Mouse (Mus musculus): ENCODE results near the gene Scd3. TPM values are rescaled to one million over a fixed set of nuclear protein-coding genes. Genes with fewer than 3 reads are reported as not detected.

The Scd3 gene
- total RNA-seq (2021) = not detected
- long read RNA-seq, experiment 1, partial matches to known transcripts = 1 of 4 reads
- long read RNA-seq, experiment 1, other reads (novel, unspliced or antisense) = 0 of 4 reads
- long read RNA-seq, experiment 2 = 0 reads

- no peak for DNase-seq (ENCODE audit: low spot score in 2 of 2)
These were observed at the start of gene Scd3 for GRCm38 (mm10) chr19:44203015-44203564. Gene Scd3, plus strand, starts transcription at chr19:44203269.

DNA sequence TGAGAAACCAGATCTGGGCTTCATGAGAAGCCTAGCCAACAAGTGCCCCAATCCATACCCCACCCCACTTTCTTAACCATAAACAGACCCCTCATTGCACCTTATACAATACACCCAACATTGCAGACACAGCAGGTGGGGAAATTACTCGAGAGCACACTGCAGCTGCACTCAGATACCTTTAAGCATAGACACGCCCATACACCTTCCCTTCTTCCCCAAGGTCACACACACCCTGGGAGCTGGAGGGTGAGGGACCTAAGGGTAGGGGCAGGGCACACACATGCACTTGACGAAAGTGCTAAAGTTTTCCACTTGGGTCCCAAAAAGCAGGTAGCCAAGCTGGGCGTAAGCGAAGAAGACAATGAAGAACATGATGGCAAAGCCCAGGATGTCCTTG lies 49.3 kb upstream of the Scd3 start:
- no peak for DNase-seq (ENCODE audit: low spot score in 2 of 2)

GRCm38 (mm10) chr19:44157005-44157404 lies 46.1 kb upstream of the Scd3 start:
- no peak for DNase-seq (ENCODE audit: low spot score in 2 of 2)

GRCm38 (mm10) chr19:44159386-44159785 lies 43.7 kb upstream of the Scd3 start:
- no peak for DNase-seq (ENCODE audit: low spot score in 2 of 2)

GRCm38 (mm10) chr19:44161515-44161914 lies 41.6 kb upstream of the Scd3 start:
- no peak for DNase-seq (ENCODE audit: low spot score in 2 of 2)

DNA sequence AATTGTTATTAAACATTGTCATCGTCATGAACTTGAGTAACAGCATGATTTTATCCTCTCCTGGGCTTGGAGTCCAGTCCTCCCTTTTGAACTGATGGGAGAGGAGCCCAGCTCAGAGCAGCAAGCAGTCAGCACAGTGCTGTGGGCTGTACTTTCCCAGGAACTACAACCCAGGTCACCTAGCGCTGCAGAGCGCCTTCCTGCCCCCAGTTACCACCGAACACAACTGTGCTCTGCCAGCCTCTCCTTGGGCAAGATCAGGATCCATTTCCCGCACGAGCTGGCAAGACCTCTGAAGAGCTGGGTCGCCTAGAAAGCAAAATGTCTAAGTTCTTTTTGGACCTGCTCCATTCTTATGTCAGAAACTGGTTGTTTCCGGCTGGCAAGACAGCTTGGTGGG lies 28.2 kb upstream of the Scd3 start:
- DNase-seq (ENCODE audit: low spot score in 2 of 2) = no peak

DNA sequence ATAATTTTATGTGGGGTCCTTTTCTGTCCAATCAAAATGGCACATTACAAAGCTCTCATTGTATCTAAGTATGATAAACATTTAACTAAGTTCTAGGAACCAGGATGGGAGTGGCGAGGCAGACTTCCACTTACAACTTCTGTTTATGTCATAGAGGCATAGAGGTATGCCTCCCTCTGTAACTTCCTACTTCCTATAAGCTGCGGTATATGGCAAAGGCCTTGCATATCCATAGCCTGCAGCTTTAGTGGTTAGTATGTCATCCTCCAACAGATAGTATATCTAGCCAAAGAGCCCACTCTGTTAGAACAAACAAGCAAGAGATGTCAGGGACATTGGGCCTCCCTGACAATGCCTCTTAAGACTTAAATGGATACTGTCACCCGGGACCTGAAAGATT lies 26.3 kb upstream of the Scd3 start:
- no peak for DNase-seq (ENCODE audit: low spot score in 2 of 2)

DNA sequence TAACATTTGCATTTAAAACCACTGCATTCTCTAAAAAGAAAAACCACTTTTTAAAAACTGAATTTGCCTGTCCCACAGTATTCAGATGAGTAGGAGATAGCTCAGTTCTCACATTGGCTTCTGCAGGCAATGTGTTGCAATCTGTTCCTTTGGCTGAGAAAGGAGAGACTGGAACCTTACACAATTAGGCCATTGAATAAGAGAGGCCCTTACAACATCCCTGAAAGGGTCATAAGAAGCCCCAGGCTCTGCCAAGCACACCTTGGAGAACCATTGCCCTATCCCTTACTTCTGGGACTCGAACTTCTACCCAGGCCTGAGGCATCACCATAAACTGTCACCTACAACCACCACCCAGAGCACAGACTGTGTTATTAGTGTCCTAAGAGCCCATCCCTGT lies 22.6 kb upstream of the Scd3 start:
- DNase-seq (ENCODE audit: low spot score in 2 of 2) = no peak

DNA sequence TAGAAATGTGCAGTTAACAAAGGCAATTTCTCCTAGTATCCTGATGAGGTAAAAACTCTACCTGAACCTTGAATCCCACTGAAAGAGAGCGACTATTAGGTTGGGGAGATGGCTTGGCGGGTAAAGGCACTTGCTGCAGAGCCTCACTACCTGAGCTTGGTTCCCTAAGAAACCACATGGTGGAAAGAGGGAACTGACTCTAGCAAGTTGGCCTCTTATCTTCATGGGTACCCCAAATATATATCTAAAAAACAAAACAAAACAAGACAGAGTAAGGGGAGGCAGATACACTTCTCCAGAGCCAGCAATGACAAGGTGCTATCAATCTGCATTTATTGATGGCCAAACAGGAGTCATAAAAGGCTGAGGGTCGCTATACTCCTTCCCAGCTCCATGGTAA lies 19.1 kb upstream of the Scd3 start:
- DNase-seq (ENCODE audit: low spot score in 2 of 2) = no peak

DNA sequence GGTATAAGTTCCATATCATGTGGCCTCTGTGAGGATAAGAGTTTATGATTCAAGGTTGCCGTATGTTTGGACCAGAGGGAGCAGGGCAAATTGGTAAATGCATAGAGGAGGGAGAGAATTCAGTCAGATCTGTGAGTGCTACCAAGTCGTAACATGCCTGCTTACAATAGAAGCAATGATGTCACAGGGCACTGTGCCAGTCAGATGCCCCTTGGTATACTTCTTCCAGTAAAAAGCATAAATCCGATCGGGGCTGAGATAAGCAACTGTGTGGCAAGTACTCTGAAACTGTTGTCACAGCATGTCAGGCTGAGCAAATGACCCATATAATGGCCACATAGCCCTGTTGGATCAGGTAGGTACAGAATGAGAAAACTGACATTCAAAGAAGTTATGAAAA lies 14.0 kb upstream of the Scd3 start:
- no peak for DNase-seq (ENCODE audit: low spot score in 2 of 2)

DNA sequence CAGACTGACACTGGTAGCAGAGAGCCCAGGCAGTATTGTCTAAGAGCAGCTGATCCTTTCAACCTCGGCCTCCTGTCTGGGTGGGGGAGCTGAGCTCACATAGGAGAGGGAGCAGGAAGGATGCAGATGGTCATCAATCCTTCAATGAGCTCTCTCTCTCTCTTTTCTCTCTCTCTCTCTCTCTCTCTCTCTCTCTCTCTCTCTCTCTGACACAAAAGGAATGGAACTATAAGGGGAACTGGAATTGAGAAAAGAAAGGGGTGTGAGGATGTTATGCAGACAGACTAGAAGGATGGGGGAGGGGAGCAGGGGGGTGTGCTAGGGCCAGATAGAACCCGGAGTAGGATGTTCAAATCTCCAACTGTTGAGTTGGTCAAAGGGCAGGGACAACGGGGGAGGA lies 10.7 kb upstream of the Scd3 start, which contains the start of gene Pkd2l1:
Pkd2l1 (minus strand) TSS at position 101 of the 400 bp plus-strand sequence.
- DNase-seq (ENCODE audit: low spot score in 2 of 2) = no peak

- DNase-seq (ENCODE audit: low spot score in 2 of 2) = no peak
These were observed 9.2 kb upstream of the Scd3 start for GRCm38 (mm10) chr19:44193906-44194305.

GRCm38 (mm10) chr19:44195138-44195537 lies 7.9 kb upstream of the Scd3 start:
- DNase-seq (ENCODE audit: low spot score in 2 of 2) = peak; percentile 50 to 74

DNA sequence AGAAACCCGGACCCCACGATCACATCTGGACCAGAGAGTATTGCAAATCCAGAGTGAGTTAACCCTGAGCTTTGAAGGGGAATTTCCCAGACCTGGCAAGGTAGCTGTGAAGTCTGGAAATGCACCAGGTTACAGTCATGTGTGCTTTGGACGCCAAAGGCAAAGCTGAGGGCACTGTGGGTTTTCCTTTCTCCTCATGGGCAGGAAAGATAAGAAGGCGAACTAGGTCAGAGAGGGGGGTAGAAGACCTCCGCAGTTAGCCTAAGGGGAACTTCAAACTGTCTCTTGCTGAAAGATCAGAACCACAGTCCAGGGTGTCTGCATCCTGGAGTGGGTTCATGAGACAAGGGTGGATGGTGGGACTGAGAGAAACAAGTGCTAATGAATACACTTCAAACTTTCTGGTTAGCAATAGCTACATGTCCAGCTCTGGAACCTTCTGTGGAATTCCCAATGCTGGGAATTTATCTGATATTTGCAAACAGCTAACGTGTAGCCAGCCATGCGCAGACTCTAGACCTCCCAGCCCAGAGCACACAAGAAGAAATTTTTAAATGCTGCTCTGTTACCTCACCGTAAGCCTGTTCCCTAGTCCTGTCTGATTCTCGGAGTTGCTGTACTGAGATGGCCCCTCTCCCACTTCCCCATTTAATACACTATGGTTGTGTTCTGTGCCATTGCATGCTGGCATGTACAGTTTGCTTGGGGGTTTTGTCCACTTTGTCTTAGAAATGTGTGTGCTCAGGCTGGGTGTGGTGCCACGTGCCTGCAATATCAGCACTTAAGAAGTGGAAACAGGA lies 5.8 kb upstream of the Scd3 start:
- no peak for DNase-seq (ENCODE audit: low spot score in 2 of 2)

DNA sequence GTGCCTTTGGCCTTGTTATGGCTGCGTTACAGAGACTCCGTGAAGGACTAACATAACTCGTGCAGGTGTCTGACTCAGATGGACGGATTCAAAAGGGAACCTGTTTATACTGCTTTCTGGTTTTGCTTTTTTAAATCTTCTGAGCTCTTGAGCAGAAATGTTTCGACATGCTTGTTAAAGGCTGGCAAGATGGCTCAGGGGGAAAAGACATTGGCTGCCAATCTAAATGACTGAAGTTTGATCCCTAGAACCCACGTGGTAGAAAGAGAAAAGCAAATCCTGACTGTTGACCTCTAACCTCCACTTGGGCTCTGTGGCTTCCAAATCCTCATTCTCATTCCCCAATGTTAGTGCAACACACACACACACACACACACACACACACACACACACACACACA lies 4.6 kb upstream of the Scd3 start:
- no peak for DNase-seq (ENCODE audit: low spot score in 2 of 2)

DNA sequence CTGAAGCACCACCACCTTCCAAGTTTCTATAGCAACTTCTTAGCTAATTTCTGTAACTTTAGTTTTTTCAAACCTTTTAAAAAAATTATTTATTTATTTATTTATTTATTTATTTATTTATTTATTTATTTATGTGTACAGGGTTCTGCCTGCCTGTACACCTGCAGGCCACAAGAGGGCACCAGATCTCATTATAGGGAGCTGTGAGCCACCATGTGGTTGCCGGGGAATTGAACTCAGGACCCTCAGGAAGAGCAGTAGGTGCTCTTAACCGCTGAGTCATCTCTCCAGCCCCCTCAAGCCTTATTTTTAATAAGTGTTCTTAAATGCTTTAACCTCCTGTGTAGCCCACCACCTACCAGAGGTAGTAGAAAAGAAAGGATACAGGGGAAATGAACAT lies 4.1 kb upstream of the Scd3 start:
- DNase-seq (ENCODE audit: low spot score in 2 of 2) = no peak

GRCm38 (mm10) chr19:44207079-44207478 lies 4.0 kb downstream of the Scd3 start:
- DNase-seq (ENCODE audit: low spot score in 2 of 2) = no peak

- DNase-seq (ENCODE audit: low spot score in 2 of 2) = no peak
These were observed 12.2 kb downstream of the Scd3 start for GRCm38 (mm10) chr19:44215255-44215654.

DNA sequence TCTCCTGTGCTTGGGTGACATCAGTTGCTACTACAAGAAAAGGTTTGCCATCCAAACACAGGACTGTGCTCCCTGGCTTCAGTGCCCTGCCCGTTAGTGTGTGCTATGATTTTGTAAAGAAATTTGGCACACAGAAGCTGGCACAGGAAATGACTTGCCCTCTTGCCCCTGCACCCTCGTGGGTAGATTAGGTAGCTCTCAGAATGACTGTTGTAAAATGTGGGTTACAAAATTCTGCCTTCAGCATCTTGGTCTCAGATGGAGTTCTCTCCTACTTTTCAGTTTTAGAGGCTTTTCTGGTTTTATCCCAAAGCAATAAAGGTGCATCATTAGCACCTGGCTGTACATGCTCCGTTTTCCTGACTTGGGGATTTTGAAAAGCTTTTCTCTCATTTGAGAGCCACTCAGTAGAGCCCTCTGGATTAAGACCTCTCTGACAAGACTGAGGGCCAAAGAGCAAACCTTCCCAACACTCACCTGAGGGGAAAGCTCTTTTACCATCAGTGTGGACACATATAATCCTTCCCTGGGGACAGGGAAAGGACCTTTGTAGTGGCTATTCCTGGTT lies 15.0 kb downstream of the Scd3 start:
- DNase-seq (ENCODE audit: low spot score in 2 of 2) = no peak

DNA sequence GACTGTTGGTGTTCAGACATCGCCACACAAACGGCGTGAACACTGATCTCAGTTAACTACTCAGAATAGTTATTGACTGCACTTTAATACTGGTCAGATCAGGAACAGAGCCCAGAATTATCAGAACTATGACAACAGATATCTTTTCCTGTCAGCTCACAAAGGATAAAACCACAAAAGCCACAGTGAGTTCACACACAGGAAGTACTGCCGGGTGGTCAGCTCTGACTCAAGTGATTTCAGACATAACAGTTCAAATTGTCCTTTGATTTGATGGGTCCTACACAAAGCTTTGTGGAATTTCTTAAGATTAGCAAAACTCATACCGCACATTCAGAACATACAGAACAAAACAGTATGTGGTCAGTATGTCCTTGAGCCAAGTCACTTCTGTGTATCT lies 22.7 kb downstream of the Scd3 start:
- no peak for DNase-seq (ENCODE audit: low spot score in 2 of 2)

DNA sequence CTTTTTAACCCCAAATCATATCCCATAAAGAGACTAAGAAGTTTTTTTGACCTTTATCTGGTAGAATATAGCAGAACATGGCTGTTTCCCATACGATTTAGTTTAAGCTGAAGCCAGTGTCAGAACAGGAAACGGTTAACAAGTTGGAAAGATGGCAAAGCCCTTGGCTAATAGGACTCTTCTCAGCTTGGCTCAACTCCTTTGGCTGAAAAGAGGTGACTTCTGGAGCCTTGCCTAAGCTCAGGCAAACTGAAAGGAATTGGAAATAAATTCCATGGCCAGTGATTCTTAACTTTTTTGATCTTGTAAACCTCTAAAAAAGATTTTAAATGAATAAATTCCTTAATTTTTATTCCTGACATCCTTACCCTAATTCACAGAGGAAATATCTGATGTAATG lies 26.7 kb downstream of the Scd3 start:
- no peak for DNase-seq (ENCODE audit: low spot score in 2 of 2)

DNA sequence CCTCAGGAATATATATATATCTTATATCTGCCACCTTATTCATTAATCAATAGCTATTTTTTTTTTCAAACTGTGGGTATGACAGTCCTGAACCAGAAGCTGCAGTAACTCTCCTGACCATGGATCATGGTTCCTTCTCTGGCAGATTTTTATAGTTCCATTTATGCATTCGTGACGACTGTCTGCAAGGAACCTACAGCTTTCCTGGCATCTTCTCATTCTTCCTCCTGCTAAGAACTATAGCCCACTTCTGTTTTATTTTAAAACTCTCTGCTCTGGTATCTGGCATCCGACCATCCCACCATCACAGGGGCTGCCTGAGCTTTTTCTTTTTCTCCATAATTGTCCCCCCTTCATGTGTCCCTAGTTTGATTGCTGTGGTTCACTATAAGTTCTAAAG lies 27.1 kb downstream of the Scd3 start:
- DNase-seq (ENCODE audit: low spot score in 2 of 2) = no peak

All from gastrocnemius, postnatal 4 days (tissue).